Mouse (Mus musculus): ENCODE results near the gene Adam26a.
"Not testable (repeated sequence)": the region's sequence is repeated elsewhere in the genome, so short reads cannot be mapped to it uniquely, and the experiment has no call there.

Gene Adam26a

DNA sequence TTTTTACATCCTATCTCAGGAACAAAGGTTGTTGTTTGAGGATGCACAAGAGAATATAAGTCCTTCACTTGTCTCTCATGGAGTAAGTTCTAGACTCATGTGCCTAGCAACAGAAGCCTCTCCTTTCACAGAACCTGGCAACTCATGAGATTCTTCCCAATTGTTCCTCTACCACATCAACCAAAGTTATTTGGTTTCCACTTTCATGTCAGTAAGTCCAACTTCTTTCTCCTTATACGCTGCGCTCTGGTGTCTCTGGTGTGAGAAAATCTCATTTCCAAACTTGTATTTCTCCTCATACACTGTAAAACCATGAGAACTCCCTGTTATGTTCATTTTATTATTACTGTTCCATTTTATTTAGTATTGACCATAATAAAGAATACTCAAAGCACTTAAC is at the start of gene Adam26a:
Gene Adam26a (minus strand): TSS at position 101 of the 400 bp plus-strand sequence.
- DNase-seq: not testable (repeated sequence)

DNA sequence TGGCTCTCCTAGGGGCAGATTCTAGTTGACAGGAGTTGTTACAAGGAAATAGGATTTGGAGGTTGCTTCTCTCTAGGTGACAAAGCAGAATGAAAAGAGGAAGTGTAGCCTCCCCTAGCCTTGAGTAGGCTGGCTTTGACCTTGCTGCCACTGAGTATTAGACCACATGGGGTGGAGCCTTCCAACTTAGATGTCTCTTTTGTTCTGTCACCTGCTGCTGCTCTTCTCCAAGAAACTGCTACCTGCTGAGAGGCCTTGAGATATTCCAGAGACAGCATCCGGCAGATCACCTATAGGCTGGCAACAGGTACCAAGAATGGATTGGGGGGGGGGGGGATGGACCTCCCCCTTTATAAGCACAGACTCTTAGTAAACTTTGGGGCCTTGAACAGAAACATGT is 39.5 kb upstream of the Adam26a start:
- peak in 1 of 2 experiments; percentile 0 for DNase-seq

DNA sequence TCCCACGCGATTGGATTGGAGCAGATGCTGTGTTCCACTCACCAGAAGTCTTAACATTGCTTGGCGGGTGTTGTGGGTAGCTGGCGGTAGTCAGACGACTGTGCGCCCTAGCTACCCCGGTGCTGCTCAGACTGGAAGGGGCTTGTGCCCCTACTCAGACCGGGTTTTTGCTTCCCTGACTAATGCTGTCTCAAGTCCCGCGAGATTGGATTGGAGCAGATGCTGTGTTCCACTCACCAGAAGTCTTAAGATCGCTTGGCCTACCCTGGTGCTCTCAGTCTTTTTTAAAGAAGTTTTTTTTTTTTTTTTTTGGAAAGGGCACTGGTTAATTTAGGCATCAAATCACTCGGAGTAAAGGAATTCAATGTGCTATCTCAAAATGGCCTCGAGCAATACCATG is 27.1 kb upstream of the Adam26a start:
- not testable (repeated sequence) for DNase-seq

DNA sequence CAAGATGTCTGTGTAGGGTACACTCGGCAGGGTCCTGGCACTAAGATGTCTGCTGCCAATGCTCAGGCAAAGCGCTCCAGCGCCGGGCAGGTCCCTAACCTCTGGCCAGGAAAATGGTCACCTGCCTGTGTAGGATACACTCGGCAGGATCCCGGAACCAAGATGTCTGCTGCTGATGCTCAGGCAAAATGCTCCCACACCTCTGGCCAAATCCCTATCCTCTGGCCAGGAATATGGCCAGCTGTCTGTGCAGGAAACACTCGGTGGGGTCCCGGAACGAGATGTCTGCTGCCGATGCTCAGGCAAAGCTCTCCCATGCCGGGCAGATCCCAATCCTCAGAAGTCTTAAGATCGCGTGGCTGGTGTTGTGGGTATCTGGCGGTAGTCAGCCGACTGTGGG is 26.7 kb upstream of the Adam26a start:
- DNase-seq: not testable (repeated sequence)

DNA sequence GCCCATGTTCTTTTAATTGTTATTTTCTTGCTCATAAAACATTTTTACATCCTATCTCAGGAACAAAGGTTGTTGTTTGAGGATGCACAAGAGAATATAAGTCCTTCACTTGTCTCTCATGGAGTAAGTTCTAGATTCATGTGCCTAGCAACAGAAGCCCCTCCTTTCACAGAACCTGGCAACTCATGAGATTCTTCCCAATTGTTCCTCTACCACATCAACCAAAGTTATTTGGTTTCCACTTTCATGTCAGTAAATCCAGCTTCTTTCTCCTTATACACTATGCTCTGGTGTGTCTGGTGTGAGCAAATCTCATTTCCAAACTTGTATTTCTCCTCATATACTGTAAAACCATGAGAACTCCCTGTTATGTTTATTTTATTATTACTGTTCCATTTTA is 48.5 kb downstream of the Adam26a start, which contains the start of gene Adam26b:
Gene Adam26b (minus strand): TSS at position 101 of the 400 bp plus-strand sequence.
- not testable (repeated sequence) for DNase-seq
